Mouse (Mus musculus) embryo, embryonic 10 days (tissue): ENCODE data around the gene Tpo.

ENCODE experiments used
- DNase-seq: peaks from one replicate; pipeline ENCODE4 v3.0.0-alpha.2; 2015; ENCODE audit warnings: low spot score

The Tpo gene

GRCm38 (mm10) chr12:30076316-30076715, 56.1 kb downstream of the Tpo start:
- no peak for DNase-seq

GRCm38 (mm10) chr12:30069321-30069720, 63.1 kb downstream of the Tpo start:
- DNase-seq = no peak

GRCm38 (mm10) chr12:30067806-30068205, 64.6 kb downstream of the Tpo start:
- no peak for DNase-seq

GRCm38 (mm10) chr12:30062118-30062505, 70.3 kb downstream of the Tpo start:
- DNase-seq = no peak

GRCm38 (mm10) chr12:30061503-30062117, 70.8 kb downstream of the Tpo start:
- DNase-seq = no peak

- DNase-seq = no peak
Observed at GRCm38 (mm10) chr12:30058044-30058443, 74.4 kb downstream of the Tpo start.

- no peak for DNase-seq
Observed at GRCm38 (mm10) chr12:30054761-30055540, 77.5 kb downstream of the Tpo start.

GRCm38 (mm10) chr12:30050235-30050634, 82.2 kb downstream of the Tpo start:
- peak; percentile 81 for DNase-seq

GRCm38 (mm10) chr12:30049818-30050217, 82.6 kb downstream of the Tpo start:
- no peak for DNase-seq

- no peak for DNase-seq
Observed at GRCm38 (mm10) chr12:30048848-30049247, 83.6 kb downstream of the Tpo start.

- DNase-seq = peak; percentile 68
Observed at GRCm38 (mm10) chr12:30040150-30040549, 92.3 kb downstream of the Tpo start.

- peak; percentile 76 for DNase-seq
Observed at GRCm38 (mm10) chr12:30039565-30039964, 92.9 kb downstream of the Tpo start.

GRCm38 (mm10) chr12:30036569-30037055, 95.8 kb downstream of the Tpo start:
- DNase-seq = no peak

- no peak for DNase-seq
Observed at GRCm38 (mm10) chr12:30035841-30036568, 96.4 kb downstream of the Tpo start.

- DNase-seq = no peak
Observed at GRCm38 (mm10) chr12:30035406-30035805, 97.0 kb downstream of the Tpo start.

- DNase-seq = no peak
Observed at GRCm38 (mm10) chr12:30034681-30035080, 97.7 kb downstream of the Tpo start.

GRCm38 (mm10) chr12:30030571-30030970, 101.9 kb downstream of the Tpo start:
- DNase-seq = no peak

- DNase-seq = no peak
Observed at GRCm38 (mm10) chr12:30029111-30029510, 103.3 kb downstream of the Tpo start.

GRCm38 (mm10) chr12:30027721-30028340, 104.6 kb downstream of the Tpo start:
- no peak for DNase-seq

- no peak for DNase-seq
Observed at GRCm38 (mm10) chr12:30024264-30024825, 108.1 kb downstream of the Tpo start.

- peak; percentile 50 for DNase-seq
Observed at GRCm38 (mm10) chr12:30023491-30023890, 108.9 kb downstream of the Tpo start.

GRCm38 (mm10) chr12:30020447-30020846, 112.0 kb downstream of the Tpo start:
- DNase-seq = no peak
